Mouse (Mus musculus) liver, embryonic 13.5 days (tissue): ENCODE measurements around the gene Rpl36al. TPM values are rescaled to one million over a fixed set of nuclear protein-coding genes. Genes with fewer than 3 reads are reported as not detected.

Experiments
- ATAC-seq: fragments of 200-750 bp; cut with Nextera tagmentation; 2 replicates; pipeline ENCODE4 v1.8.0; 2017; ENCODE audit warnings: low read depth, mild to moderate bottlenecking, moderate number of reproducible peaks, moderate library complexity
- DNase-seq: peaks from one replicate; pipeline ENCODE4 v3.0.0; 2022
- H3K27ac ChIP-seq: fragments of 300-500 bp; sonication (generic); 2 replicates; pipeline ENCODE4 v1.5.1; 2015; ENCODE audit warnings: moderate library complexity, mild to moderate bottlenecking, inconsistent platforms
- H3K27me3 ChIP-seq: fragments of 300-500 bp; sonication (generic); 2 replicates; pipeline ENCODE4 v1.6.1; 2015; ENCODE audit warnings: mild to moderate bottlenecking, inconsistent platforms
- H3K36me3 ChIP-seq: fragments of 300-500 bp; sonication (generic); 2 replicates; pipeline ENCODE4 v1.6.1; 2015; ENCODE audit warnings: mild to moderate bottlenecking, inconsistent platforms
- H3K4me1 ChIP-seq: fragments of 300-500 bp; sonication (generic); replicated peaks from 2 replicates; pipeline ENCODE4 v1.6.1; 2015; ENCODE audit warnings: inconsistent platforms
- H3K4me2 ChIP-seq: fragments of 300-500 bp; sonication (generic); 2 replicates; pipeline ENCODE4 v1.6.1; 2015; ENCODE audit warnings: inconsistent platforms, mild to moderate bottlenecking, moderate library complexity
- H3K4me3 ChIP-seq: fragments of 300-500 bp; sonication (generic); replicated peaks from 2 replicates; pipeline ENCODE4 v1.5.1; 2015; ENCODE audit warnings: mild to moderate bottlenecking, inconsistent platforms
- H3K9ac ChIP-seq: fragments of 300-500 bp; sonication (generic); 2 replicates; pipeline ENCODE4 v1.6.1; 2015; ENCODE audit warnings: mild to moderate bottlenecking, inconsistent platforms
- H3K9me3 ChIP-seq: fragments of 300-500 bp; sonication (generic); replicated peaks from 2 replicates; pipeline ENCODE4 v1.6.1; 2016; ENCODE audit warnings: inconsistent platforms
- WGBS: fragments of 180-500 bp; shearing (Covaris S2); methylation state at CpG from one replicate; pipeline ENCODE4 v1.1.7; 2015; ENCODE audit not compliant: insufficient replicate concordance; 5-methylcytosine and 5-hydroxymethylcytosine counted together
- polyA plus RNA-seq: library from polyadenylated mRNA; unstranded; fragments of >200 nt; fragmentation: Nextera tagmentation; extraction: Ambion mirVana; gene quantifications from 2 replicates; pipeline ENCODE4 v1.2.1, GENCODE M21; 2015

Rpl36al gene
- polyA plus RNA-seq: 736 and 806 TPM in 2 replicates

DNA sequence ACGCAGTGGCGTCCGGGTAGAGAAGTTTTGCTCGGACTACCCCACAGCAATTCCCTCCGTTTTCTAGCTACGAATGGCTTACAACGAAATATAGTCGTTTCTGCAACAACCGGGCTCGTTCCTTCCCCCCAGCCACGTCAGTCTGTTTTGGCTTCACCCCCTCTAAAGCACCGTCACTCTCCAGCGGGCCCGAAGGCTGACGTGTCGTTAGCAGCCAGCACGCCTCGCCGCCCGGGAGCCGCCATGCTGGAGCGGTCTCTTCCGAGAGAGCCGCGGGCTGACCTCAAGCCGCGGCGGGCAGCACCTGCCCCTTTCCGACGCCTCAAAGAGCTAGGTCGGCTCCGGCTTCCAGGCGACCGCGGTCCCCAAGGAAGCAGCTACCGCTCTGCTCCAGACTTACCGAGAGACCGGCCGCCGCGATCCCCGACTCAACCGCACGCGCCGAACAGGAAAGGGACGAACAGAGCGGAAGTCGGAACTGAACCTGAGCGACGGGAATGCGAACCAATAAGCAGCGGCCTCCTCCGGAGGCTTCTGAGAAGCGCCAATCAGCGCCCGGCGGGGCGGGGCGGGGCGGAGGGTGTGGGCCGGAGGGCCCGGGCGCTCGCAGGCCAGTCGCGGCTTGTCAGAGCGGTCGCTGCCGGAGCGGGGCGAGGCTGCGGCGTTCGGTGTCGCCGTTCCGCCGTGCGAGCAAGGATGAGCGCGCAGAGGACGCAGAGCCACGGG lies at the start of gene Rpl36al, which contains the start of gene Mgat2:
Gene Rpl36al (minus strand): TSS at position 501 of the 726 bp plus-strand sequence.
Gene Mgat2 (plus strand): TSS at position 575 of the 726 bp plus-strand sequence.
- Histone ChIP-seq H3K36me3 (peaks cover 40% of the 10 kb centered on the region), H3K27ac (peak within 1 kb of the TSS; percentile 94), H3K9me3 (no peaks in the 10 kb centered on the region), H3K27me3 (no peaks in the 10 kb centered on the region), H3K4me1 (peaks cover 39% of the 10 kb centered on the region), H3K4me2 (peak within 1 kb of the TSS; percentile 97), H3K9ac (peak within 1 kb of the TSS; percentile 96), H3K4me3 (peak within 1 kb of the TSS; percentile 91)
- WGBS: under 1% methylated on average over 84 of the region's 84 CpGs
- DNase-seq (peak; percentile 96), ATAC-seq (peak; percentile 97)

DNA sequence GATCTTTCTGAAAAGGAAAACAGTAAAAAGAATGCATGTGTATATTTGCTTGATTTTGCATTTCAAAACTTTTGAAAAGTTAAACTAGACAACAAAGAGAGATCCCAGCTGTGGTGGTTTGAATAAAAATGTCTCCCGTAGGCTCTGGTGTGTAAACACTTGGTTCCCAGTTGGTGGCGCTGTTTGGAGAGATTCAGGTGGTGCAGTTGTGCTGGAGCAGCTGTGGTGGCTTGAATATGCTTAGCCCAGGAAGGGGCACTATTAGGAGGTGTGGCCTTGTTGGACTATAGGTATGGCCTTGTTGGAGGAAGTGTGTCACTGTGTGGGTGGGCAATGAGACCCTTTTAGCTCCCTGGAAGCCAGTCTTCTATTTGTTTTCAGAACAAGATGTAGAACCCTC lies 45.4 kb upstream of the Rpl36al start:
- peak; percentile 49 for DNase-seq
- Histone ChIP-seq H3K27ac (no peak overlapping the region), H3K9me3 (no peaks in the 10 kb centered on the region), H3K4me1 (peaks cover 30% of the 10 kb centered on the region), H3K27me3 (no peaks in the 10 kb centered on the region), H3K4me3 (no peak overlapping the region), H3K36me3 (peaks cover 17% of the 10 kb centered on the region), H3K4me2 (no peak overlapping the region), H3K9ac (no peak overlapping the region)
- no peak for ATAC-seq
- WGBS: 59% methylated on average over 2 of the region's 2 CpGs

DNA sequence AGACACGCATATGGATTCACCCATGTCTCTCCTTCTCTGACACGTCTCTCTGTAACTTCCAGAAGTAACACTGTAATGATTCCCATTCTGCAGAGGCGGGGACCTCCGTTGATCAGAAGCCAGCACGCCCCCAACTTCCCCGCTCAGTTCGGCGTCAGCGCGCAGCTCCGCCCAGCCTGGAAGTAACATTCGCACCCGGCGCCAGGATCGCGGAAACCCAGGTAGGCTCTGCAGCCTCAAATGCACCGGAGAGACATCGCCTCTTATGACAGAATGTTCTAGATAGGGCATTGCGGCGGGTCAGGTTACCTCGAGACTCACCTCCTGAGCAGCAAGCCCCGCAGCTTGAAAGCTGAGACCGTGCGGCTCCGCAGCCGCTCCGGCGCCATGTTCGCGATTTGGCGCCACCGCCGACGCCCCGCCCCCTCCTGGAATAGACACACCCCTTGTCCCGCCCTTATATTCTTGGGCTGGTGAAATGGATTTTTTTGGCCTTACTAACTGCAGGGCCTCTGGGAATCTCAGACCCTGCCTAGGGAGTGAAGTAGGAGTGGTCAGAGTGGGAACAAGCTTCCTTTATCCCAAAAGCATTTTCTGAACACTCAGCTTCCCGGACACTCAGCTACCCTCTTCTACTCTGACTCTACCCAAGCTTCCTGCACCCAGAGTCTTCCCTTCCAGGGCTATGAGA lies 44.0 kb upstream of the Rpl36al start, which contains the start of gene Pole2:
Gene Pole2 (minus strand): TSS at position 420 of the 691 bp plus-strand sequence.
- peaks cover 30% of the 10 kb centered on the region for H3K4me1 ChIP-seq
- peak within 1 kb of the TSS; percentile 63 for H3K4me3 ChIP-seq
- no peaks in the 10 kb centered on the region for H3K9me3 ChIP-seq
- peaks cover 29% of the 10 kb centered on the region for H3K36me3 ChIP-seq
- ATAC-seq: peak; percentile 97
- DNase-seq: peak; percentile 82
- peak within 1 kb of the TSS; percentile 75 for H3K4me2 ChIP-seq
- peak within 1 kb of the TSS; percentile 69 for H3K9ac ChIP-seq
- H3K27ac ChIP-seq: peak within 1 kb of the TSS; percentile 50
- no peaks in the 10 kb centered on the region for H3K27me3 ChIP-seq
- WGBS: under 1% methylated on average over 37 of the region's 37 CpGs

DNA sequence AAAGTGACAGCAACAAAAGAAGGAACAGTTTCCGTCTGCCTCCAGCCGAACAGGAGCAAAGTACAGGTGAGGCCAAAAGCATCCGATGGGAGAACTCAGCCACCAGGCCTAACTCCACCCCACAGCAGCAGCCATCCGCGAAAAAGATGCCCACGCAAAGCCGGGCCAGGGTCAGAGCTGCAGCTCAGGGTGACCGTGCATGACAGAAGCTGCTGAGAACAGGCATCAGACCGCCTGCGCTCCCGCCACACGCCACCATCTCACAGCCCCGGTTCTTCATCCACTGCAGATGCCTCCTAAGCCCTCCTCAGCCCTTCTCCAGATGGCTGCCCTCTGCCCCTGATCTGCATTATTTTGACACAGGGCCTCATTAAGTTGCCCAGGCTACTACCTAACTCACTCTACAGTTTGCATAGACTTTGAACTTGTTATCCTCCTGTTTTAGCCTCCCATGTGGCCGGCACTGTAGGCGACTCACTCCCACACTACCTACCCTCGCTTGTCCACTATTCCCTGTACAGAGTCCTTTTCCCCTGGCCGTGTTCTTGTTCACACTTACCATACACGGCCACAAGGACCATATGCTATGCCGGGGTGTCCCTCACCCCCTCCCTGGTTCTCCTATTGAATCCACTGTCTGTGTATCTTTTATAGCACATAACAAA lies 36.9 kb upstream of the Rpl36al start:
- H3K4me3 ChIP-seq: no peak overlapping the region
- no peaks in the 10 kb centered on the region for H3K9me3 ChIP-seq
- H3K27ac ChIP-seq: 0 out of 2 replicates have a peak overlapping the region, but pooled peaks have one; percentile 0
- 82% methylated on average over 19 of the region's 19 CpGs for WGBS
- peaks cover 87% of the 10 kb centered on the region for H3K36me3 ChIP-seq
- H3K9ac ChIP-seq: no peak overlapping the region
- ATAC-seq (peak; percentile 54; the same call in 1 of the 2 replicates), DNase-seq (no peak)
- no peak overlapping the region for H3K4me2 ChIP-seq
- peaks cover 12% of the 10 kb centered on the region for H3K4me1 ChIP-seq
- no peaks in the 10 kb centered on the region for H3K27me3 ChIP-seq

DNA sequence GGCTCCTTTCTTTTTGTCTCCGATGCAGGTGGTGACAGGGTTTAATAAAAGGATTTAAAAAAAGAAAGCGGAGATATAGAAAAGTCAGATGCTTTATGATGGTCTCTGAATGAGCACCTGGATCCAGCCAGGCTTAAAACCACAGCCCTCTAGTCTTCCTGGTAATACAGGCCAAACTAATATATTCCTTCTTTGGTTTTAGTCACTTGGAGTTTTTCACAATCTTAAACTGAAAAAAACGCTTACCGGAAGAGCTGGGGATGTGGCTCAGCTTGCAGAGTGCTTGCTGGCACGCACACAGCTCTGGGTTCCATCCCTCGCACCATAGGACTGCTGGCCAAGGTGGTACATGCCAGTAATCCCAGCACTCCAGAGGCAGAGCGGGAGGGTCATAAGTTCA lies 32.7 kb upstream of the Rpl36al start:
- H3K36me3 ChIP-seq: peaks cover 98% of the 10 kb centered on the region
- H3K4me1 ChIP-seq: peaks cover 8% of the 10 kb centered on the region; the same call in 1 of the 2 replicates

DNA sequence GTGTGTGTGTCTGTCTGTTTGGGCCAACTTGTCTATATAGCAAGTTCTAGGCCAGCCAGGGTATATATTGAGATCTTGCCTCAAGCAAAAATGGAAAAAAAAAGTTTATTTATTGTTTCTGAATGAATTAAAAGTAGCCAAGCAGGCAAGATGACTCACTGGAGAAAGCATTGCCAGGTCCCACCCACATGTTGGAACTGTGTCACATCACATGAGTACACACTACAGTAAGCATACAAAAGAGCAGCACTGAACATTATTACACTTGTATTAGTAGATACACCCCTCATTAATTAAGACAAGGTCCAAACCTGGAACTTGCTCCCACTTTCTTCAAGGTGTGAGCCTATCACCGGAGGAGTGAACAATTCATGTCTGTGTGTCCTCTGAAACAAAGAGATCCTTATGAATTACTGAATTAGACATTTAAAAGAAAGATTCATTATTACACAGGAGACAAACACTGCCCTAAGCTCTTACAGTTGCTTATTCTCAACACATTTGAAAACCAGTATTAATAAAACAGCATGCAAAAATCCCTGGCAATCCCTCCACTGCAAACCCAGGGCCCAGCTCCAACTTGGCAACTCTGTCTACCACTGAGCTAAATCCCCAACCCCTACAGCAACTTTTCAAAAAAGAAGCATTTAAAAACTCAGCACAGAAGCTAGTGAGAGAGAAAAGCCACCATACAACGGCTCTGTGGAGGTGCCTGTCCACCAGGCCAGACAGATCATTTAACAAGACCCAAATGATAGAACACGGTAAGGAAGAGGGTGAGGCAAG lies 31.3 kb upstream of the Rpl36al start:
- no peaks in the 10 kb centered on the region for H3K9me3 ChIP-seq
- no peak for ATAC-seq
- no peak overlapping the region for H3K27ac ChIP-seq
- no peak overlapping the region for H3K4me3 ChIP-seq
- H3K4me1 ChIP-seq: no peaks in the 10 kb centered on the region
- peaks cover 99% of the 10 kb centered on the region for H3K36me3 ChIP-seq
- WGBS: 88% methylated on average over 3 of the region's 3 CpGs
- no peak for DNase-seq
- H3K27me3 ChIP-seq: no peaks in the 10 kb centered on the region
- H3K4me2 ChIP-seq: no peak overlapping the region
- no peak overlapping the region for H3K9ac ChIP-seq

More for the DNA sequence above, 32.7 kb upstream of the Rpl36al start:
- WGBS: 85% methylated on average over 7 of the region's 7 CpGs
- Histone ChIP-seq H3K4me3 (no peak overlapping the region), H3K4me2 (no peak overlapping the region), H3K27me3 (no peaks in the 10 kb centered on the region), H3K27ac (no peak overlapping the region), H3K9me3 (no peaks in the 10 kb centered on the region), H3K9ac (no peak overlapping the region)
- no peak for ATAC-seq
- DNase-seq: no peak

DNA sequence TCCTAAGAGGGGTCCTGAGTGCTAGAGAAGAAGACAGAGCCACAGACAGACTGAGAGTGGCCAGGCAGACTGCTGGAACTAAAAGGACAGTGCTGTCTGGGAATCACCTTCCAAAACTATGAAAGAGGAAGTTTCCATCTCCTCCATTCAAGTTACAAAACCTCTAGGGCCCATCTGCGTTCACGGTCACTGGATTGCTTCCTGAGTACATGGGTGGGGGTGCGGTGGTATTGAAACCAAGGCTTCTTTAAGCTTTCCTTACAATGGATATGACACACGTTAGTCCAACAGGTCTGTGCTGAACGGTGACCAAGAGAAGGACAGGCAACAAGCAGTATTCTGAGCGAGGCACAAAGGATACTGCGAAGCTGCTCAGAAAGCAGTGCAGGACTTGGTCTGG lies 30.5 kb upstream of the Rpl36al start:
- Histone ChIP-seq H3K4me3 (no peak overlapping the region), H3K4me2 (no peak overlapping the region), H3K27me3 (no peaks in the 10 kb centered on the region), H3K9ac (no peak overlapping the region), H3K9me3 (no peaks in the 10 kb centered on the region), H3K4me1 (no peaks in the 10 kb centered on the region), H3K27ac (no peak overlapping the region), H3K36me3 (peaks cover 99% of the 10 kb centered on the region)
- WGBS: 83% methylated on average over 7 of the region's 7 CpGs
- DNase-seq (no peak), ATAC-seq (no peak)

DNA sequence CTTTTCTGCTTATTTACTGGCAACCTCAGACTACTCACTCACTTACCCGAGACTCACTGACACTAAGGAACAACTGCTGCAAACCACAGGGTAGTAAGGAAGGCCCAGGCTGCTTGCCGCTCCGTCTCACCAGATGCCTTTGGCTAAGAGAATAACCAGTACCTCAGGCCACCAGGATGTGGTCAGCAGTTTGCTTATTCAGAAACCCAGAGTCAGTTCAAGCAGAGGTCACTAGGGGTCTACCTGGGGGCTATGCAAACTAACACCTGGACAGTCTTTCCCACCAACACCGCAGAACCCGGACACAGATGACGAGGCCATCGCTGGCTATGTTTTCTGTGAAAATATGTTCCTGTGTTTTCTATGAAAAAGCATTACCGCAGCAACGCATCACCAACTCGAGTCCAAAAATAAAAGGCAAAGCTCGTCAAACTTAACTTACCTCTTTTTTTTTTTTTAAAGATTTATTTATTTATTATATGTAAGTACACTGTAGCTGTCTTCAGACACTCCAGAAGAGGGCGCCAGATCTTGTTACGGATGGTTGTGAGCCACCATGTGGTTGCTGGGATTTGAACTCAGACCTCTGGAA lies 29.4 kb upstream of the Rpl36al start:
- Histone ChIP-seq H3K36me3 (peaks cover 96% of the 10 kb centered on the region), H3K4me3 (no peak overlapping the region), H3K9ac (no peak overlapping the region), H3K9me3 (no peaks in the 10 kb centered on the region), H3K27ac (no peak overlapping the region), H3K27me3 (no peaks in the 10 kb centered on the region), H3K4me2 (no peak overlapping the region), H3K4me1 (no peaks in the 10 kb centered on the region)
- ATAC-seq: no peak
- DNase-seq: no peak
- 85% methylated on average over 13 of the region's 13 CpGs for WGBS

DNA sequence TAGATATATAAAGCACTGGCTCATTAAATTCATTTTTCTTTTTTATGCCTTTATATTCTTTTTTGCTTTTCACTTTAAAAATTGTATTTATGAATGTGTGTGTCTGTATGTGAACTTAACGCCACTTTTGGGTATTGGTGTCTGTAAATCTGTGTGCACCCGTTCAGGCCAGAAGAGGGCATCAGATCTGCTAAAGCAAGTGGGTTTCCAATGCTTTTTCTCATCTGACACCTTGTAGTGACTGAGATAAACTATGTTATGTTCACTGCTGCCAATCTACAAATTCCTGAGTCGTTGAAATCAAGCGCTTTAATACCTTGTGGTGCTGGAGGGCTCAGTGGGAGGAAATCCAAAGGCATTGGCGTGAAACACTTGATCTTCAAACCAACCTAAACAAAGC lies 27.2 kb upstream of the Rpl36al start:
- WGBS: 83% methylated on average over 5 of the region's 5 CpGs
- no peak overlapping the region for H3K4me3 ChIP-seq
- no peaks in the 10 kb centered on the region for H3K27me3 ChIP-seq
- H3K36me3 ChIP-seq: peaks cover 96% of the 10 kb centered on the region
- no peaks in the 10 kb centered on the region for H3K9me3 ChIP-seq
- no peak overlapping the region for H3K4me2 ChIP-seq
- ATAC-seq (no peak), DNase-seq (no peak)
- no peak overlapping the region for H3K27ac ChIP-seq
- H3K9ac ChIP-seq: no peak overlapping the region
- no peaks in the 10 kb centered on the region for H3K4me1 ChIP-seq

DNA sequence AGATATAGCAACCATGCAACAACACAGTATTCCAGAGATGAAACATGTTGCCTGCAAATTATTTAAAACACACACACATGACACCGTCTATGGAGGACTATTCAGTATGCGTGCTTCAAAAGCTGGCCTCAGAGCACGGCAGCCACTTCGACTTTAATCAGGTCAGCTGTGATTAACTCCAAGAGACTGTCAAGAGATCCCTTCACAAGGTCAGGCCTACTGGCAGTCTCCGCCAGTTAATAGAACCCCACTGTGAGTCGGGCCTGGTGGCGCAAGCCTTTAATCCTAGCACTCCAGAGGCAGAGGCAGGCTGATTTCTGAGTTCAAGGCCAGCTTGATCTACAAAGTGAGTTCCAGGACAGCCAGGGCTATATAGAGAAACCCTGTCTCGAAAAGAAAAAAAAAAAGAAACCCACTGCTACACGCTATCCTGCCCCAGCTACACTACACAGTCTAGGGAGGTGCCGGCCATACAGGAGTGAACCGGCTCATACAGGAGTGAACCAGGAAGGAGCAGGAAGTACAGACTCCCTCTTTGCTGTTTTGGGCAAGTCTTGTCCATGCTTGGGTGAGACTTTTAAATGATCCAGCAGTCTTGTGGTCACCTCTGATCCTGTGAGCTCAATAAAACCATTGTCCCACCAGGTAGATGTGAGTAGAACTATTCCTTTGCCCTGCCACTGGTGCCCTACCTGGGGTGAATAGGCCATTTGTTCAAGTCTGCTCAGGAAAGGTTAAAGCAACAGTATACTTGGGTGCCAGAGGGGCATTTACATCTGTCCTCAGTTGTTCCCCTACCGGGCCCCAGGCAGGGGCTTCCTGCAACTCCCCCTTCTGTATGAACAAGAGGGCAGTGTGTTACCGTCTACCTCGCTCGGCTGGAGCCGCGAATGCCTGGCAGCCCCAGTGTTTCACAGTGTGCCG lies 26.4 kb upstream of the Rpl36al start:
- H3K4me2 ChIP-seq: no peak overlapping the region
- H3K27ac ChIP-seq: no peak overlapping the region
- H3K9ac ChIP-seq: no peak overlapping the region
- ATAC-seq (no peak), DNase-seq (no peak)
- H3K27me3 ChIP-seq: no peaks in the 10 kb centered on the region
- H3K4me1 ChIP-seq: no peaks in the 10 kb centered on the region
- WGBS: 89% methylated on average over 18 of the region's 18 CpGs
- no peak overlapping the region for H3K4me3 ChIP-seq
- H3K9me3 ChIP-seq: no peaks in the 10 kb centered on the region
- H3K36me3 ChIP-seq: peaks cover 94% of the 10 kb centered on the region
